Mouse (Mus musculus): ENCODE results near the gene Nr4a1. TPM values are rescaled to one million over a fixed set of nuclear protein-coding genes. Genes with fewer than 3 reads are reported as not detected.

The Nr4a1 gene
- polyA plus RNA-seq, 1 experiment from 2014 or later = 0.68 TPM

DNA sequence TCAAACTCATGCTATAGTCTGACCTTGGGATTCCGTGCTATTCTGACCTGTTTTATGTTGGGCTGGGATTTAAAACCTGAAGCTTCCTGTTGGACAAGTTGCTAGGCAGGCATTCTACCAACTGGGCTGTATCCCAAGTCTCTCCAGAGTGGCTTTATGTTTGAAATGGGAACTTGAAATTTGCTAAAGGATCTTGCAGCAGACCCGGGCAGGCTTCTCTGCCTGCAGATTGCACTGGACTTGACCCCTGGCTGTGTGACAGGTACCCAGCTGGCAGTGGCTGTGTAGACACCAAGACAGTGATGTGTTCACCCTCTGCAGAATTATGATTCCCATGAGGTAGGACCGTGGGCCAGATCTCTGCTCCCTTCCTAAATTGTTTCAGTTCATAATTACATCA lies 37.9 kb downstream of the Nr4a1 start:
- H3K4me1 ChIP-seq (replicated peaks) = no peaks in the 10 kb centered on the region
- ATAC-seq (ENCODE audit: insufficient read depth) = no peak
- H3K36me3 ChIP-seq (replicated peaks) = peaks cover 49% of the 10 kb centered on the region
- WGBS (ENCODE audit: insufficient replicate concordance) = 64% methylated on average over 3 of the region's 3 CpGs
- H3K4me3 ChIP-seq (replicated peaks) = no peak overlapping the region
- no peak overlapping the region for H3K9ac ChIP-seq
- no peaks in the 10 kb centered on the region for H3K27me3 ChIP-seq
- H3K4me2 ChIP-seq = no peak overlapping the region
- no peaks in the 10 kb centered on the region for H3K9me3 ChIP-seq (replicated peaks)
- no peak overlapping the region for H3K27ac ChIP-seq (replicated peaks)

DNA sequence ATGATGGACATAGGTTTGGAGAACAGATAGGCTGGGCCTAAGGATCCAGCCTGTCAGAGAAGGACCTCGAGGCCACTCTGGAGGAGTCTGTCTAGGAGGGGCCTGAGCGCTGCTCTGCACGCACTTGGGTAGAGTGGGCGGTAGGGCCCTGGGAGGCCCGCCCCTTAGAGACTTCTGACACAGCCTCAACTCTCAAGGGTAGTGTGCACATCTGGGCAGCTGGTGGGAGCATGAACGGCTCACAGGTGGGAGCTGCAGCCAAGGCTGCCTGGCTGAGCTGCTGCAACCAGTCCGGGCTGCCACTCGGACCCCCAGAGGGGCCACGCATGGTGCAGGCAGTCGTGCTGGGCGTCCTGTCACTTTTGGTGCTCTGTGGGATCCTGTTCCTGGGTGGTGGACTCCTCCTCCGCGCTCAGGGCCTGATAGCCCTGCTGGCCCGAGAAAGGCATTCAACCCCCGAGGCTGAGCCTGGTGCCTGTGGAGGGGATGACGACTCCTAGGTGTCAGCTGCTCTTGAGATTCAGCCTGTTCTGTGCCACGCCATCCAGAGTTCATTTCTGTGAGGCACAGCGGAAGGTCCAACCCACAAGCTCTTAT lies 39.1 kb downstream of the Nr4a1 start, which contains the start of gene 6030408B16Rik:
Gene 6030408B16Rik, plus strand, starts transcription at position 188 of the 597 bp plus-strand sequence.
- no peak within 1 kb of the TSS for H3K9ac ChIP-seq
- no peaks in the 10 kb centered on the region for H3K9me3 ChIP-seq (replicated peaks)
- 62% methylated on average over 18 of the region's 18 CpGs for WGBS (ENCODE audit: insufficient replicate concordance)
- no peak within 1 kb of the TSS for H3K4me3 ChIP-seq (replicated peaks)
- H3K4me1 ChIP-seq (replicated peaks) = no peaks in the 10 kb centered on the region
- H3K27me3 ChIP-seq = no peaks in the 10 kb centered on the region
- peaks cover 38% of the 10 kb centered on the region for H3K36me3 ChIP-seq (replicated peaks)
- no peak within 1 kb of the TSS for H3K27ac ChIP-seq (replicated peaks)
- H3K4me2 ChIP-seq = no peak within 1 kb of the TSS
- 0 out of 2 replicates have a peak, but pooled peaks have one; percentile 10 for ATAC-seq (ENCODE audit: insufficient read depth)

- ATAC-seq (ENCODE audit: insufficient read depth) = no peak
- no peak overlapping the region for H3K4me3 ChIP-seq (replicated peaks)
- H3K4me2 ChIP-seq = no peak overlapping the region
These were observed 40.2 kb downstream of the Nr4a1 start for GRCm38 (mm10) chr15:101294028-101294894.

DNA sequence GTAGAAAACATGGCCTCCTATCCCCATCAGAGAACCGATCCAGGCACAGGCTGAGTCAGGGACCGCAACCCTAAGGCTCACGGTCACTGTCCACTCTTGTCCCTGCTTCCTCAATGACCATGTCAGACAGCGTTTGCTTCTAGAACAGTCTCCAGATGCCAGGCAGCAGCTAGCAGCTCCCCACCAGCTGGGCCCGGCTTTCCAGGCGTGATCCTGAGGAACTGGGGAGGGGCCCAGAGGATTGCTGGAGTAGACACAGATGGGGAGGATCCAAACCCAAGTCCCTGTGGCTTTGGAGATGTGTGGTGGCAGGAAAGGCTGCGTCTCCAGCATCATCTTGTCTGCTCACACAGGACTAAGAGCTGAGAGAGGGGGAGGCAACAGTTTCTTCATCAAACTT lies 41.0 kb downstream of the Nr4a1 start:
- WGBS (ENCODE audit: insufficient replicate concordance) = 69% methylated on average over 7 of the region's 7 CpGs
- peaks cover 18% of the 10 kb centered on the region for H3K36me3 ChIP-seq (replicated peaks)
- no peak overlapping the region for H3K4me3 ChIP-seq (replicated peaks)
- H3K27me3 ChIP-seq = no peaks in the 10 kb centered on the region
- H3K9me3 ChIP-seq (replicated peaks) = no peaks in the 10 kb centered on the region
- peaks cover 12% of the 10 kb centered on the region; the same call in 1 of the 2 replicates for H3K4me1 ChIP-seq (replicated peaks)
- H3K9ac ChIP-seq = no peak overlapping the region
- H3K4me2 ChIP-seq = no peak overlapping the region
- no peak overlapping the region for H3K27ac ChIP-seq (replicated peaks)
- no peak for ATAC-seq (ENCODE audit: insufficient read depth)

More at GRCm38 (mm10) chr15:101294028-101294894, 40.2 kb downstream of the Nr4a1 start:
- Histone ChIP-seq H3K27ac (replicated peaks) (no peak overlapping the region), H3K9me3 (replicated peaks) (no peaks in the 10 kb centered on the region), H3K27me3 (no peaks in the 10 kb centered on the region), H3K36me3 (replicated peaks) (peaks cover 27% of the 10 kb centered on the region), H3K9ac (no peak overlapping the region), H3K4me1 (replicated peaks) (0 out of 2 replicates have a peak, but pooled peaks cover 3% of the 10 kb centered on the region)
- 60% methylated on average over 16 of the region's 16 CpGs for WGBS (ENCODE audit: insufficient replicate concordance)

DNA sequence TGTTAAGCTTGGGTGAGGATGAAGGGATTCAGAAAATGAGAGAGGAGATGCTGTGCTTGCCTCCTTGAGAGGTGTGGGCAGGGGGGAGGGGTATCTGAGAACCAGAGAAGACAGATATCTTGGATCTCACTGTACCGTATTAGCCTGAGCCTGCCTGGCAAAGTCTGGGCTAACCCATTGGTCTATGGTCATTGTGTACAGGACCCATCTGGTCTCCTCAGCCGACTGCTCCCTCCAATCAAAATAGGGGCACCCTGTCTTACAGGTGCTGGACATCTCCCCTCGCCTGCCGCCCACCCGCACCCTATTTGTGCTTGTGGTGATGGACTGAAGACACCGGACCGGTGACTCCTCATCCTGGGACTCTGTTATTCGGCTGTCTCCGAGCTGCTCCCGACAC lies 41.5 kb downstream of the Nr4a1 start:
- Histone ChIP-seq H3K4me1 (replicated peaks) (peaks cover 12% of the 10 kb centered on the region; the same call in 1 of the 2 replicates), H3K4me3 (replicated peaks) (no peak overlapping the region), H3K27ac (replicated peaks) (no peak overlapping the region), H3K36me3 (replicated peaks) (peaks cover 13% of the 10 kb centered on the region), H3K27me3 (no peaks in the 10 kb centered on the region), H3K9ac (no peak overlapping the region), H3K4me2 (no peak overlapping the region), H3K9me3 (replicated peaks) (no peaks in the 10 kb centered on the region)
- 70% methylated on average over 10 of the region's 10 CpGs for WGBS (ENCODE audit: insufficient replicate concordance)
- ATAC-seq (ENCODE audit: insufficient read depth) = no peak

DNA sequence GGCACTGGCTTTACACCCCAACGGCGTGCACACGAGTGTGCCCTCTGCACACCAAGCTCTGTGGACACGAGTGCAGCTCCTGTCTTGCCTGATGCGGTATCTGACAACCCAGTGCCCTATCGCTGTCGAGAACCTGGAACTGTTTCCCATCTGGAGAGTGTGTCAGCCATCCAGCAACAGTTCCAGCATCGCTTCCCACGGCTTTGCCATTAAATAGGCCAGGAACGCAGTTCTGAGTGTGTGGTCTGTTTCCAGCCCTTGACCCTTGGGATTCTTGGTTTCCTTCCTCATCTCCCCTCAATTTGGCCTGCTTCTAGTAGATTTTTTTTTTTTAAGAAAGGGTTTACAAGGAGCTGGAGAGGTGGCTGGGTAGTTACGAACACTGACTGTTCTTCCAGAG lies 42.0 kb downstream of the Nr4a1 start:
- Histone ChIP-seq H3K9me3 (replicated peaks) (no peaks in the 10 kb centered on the region), H3K9ac (no peak overlapping the region), H3K4me3 (replicated peaks) (no peak overlapping the region), H3K36me3 (replicated peaks) (peaks cover 8% of the 10 kb centered on the region), H3K4me1 (replicated peaks) (peaks cover 12% of the 10 kb centered on the region; the same call in 1 of the 2 replicates), H3K4me2 (no peak overlapping the region), H3K27ac (replicated peaks) (no peak overlapping the region), H3K27me3 (no peaks in the 10 kb centered on the region)
- WGBS (ENCODE audit: insufficient replicate concordance) = 72% methylated on average over 11 of the region's 11 CpGs
- ATAC-seq (ENCODE audit: insufficient read depth) = no peak

DNA sequence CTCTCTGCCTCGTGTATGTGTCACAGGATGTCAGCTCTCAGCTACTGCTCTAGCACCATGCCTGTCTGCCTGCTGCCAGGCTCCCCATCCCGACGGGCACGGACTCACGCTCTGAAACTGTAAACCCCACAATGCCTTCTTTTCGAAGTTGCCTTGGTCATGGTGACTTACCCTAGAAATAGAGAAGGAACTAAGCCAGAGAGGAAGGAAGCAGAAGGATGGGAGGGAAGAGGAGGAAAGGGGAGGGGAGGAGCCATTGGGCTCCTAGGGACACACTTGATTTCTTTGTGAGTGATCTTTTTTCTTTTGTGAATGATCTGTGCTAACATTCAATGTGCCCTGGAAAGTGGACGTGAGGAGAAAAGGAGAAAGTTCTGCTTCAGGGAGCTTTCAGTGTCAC lies 43.9 kb downstream of the Nr4a1 start:
- H3K27me3 ChIP-seq = no peaks in the 10 kb centered on the region
- WGBS (ENCODE audit: insufficient replicate concordance) = 14% methylated on average over 7 of the region's 7 CpGs
- H3K36me3 ChIP-seq (replicated peaks) = no peaks in the 10 kb centered on the region
- no peak overlapping the region for H3K9ac ChIP-seq
- peak overlapping the region; percentile 25; the same call in 1 of the 2 replicates for H3K4me2 ChIP-seq
- no peak overlapping the region for H3K4me3 ChIP-seq (replicated peaks)
- no peak for ATAC-seq (ENCODE audit: insufficient read depth)
- H3K4me1 ChIP-seq (replicated peaks) = peaks cover 12% of the 10 kb centered on the region; the same call in 1 of the 2 replicates
- H3K9me3 ChIP-seq (replicated peaks) = no peaks in the 10 kb centered on the region
- no peak overlapping the region for H3K27ac ChIP-seq (replicated peaks)

- no peak overlapping the region for H3K27ac ChIP-seq (replicated peaks)
- H3K9ac ChIP-seq = no peak overlapping the region
- WGBS (ENCODE audit: insufficient replicate concordance) = 25% methylated on average over 7 of the region's 7 CpGs
- H3K36me3 ChIP-seq (replicated peaks) = no peaks in the 10 kb centered on the region
- H3K4me3 ChIP-seq (replicated peaks) = no peak overlapping the region
- H3K4me2 ChIP-seq = peak overlapping the region; percentile 25; the same call in 1 of the 2 replicates
- H3K4me1 ChIP-seq (replicated peaks) = peaks cover 12% of the 10 kb centered on the region; the same call in 1 of the 2 replicates
- H3K9me3 ChIP-seq (replicated peaks) = no peaks in the 10 kb centered on the region
- ATAC-seq (ENCODE audit: insufficient read depth) = no peak
- no peaks in the 10 kb centered on the region for H3K27me3 ChIP-seq
These were observed 44.5 kb downstream of the Nr4a1 start for GRCm38 (mm10) chr15:101298550-101298949.

DNA sequence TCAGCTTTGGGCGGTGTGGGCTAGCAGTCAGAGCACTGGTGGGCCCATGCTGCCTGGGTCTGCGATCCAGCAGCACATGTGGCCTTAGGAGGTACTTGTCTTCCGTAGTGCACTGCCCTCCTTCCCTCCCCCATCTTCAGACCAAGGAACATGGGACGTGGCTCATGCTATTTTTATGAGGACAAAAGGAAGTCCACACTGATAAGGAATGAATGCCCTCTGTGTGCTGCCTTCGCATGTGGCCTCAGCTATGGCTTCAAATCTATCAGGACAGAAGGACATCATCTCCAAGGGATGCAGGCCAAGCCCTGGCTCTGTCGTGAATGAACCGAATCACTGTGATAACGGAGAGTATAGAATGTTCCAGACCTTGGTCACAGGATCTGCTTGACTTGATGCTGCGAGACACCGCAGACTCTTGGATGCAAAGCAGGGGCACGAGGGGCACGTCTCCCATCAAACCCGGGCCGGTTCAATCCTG lies 45.5 kb downstream of the Nr4a1 start:
- Histone ChIP-seq H3K27ac (replicated peaks) (no peak overlapping the region), H3K4me1 (replicated peaks) (peaks cover 12% of the 10 kb centered on the region; the same call in 1 of the 2 replicates), H3K9ac (no peak overlapping the region), H3K4me3 (replicated peaks) (no peak overlapping the region), H3K4me2 (no peak overlapping the region), H3K36me3 (replicated peaks) (no peaks in the 10 kb centered on the region), H3K9me3 (replicated peaks) (no peaks in the 10 kb centered on the region), H3K27me3 (no peaks in the 10 kb centered on the region)
- WGBS (ENCODE audit: insufficient replicate concordance) = 53% methylated on average over 14 of the region's 14 CpGs
- peak; percentile 44; the same call in 1 of the 2 replicates for ATAC-seq (ENCODE audit: insufficient read depth)

DNA sequence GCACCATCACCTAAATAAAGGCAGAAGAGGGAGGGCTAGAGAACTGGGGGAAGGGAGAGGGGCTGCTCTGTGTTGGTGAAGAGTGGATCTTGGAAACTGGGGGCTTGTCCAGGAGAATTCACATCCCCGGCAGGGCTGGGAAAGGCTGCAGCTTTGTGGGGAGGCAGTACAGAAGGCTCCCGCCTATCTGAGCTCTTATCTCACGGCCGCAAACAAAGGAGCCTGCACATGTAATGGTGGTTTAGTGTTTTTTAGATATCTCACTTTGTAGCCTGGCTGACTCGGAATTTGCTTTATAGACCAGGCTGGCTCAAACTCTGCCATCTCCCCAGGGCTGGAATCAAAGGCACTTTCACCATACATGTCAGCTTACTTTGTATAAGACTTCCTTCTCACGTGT lies 46.1 kb downstream of the Nr4a1 start:
- ATAC-seq (ENCODE audit: insufficient read depth) = no peak
- no peaks in the 10 kb centered on the region for H3K27me3 ChIP-seq
- H3K4me1 ChIP-seq (replicated peaks) = peaks cover 12% of the 10 kb centered on the region; the same call in 1 of the 2 replicates
- no peaks in the 10 kb centered on the region for H3K36me3 ChIP-seq (replicated peaks)
- no peak overlapping the region for H3K4me2 ChIP-seq
- no peak overlapping the region for H3K4me3 ChIP-seq (replicated peaks)
- H3K9ac ChIP-seq = no peak overlapping the region
- H3K27ac ChIP-seq (replicated peaks) = no peak overlapping the region
- 7% methylated on average over 6 of the region's 6 CpGs for WGBS (ENCODE audit: insufficient replicate concordance)
- no peaks in the 10 kb centered on the region for H3K9me3 ChIP-seq (replicated peaks)

- Histone ChIP-seq H3K36me3 (replicated peaks) (no peaks in the 10 kb centered on the region), H3K9me3 (replicated peaks) (no peaks in the 10 kb centered on the region), H3K4me1 (replicated peaks) (peaks cover 12% of the 10 kb centered on the region; the same call in 1 of the 2 replicates), H3K4me2 (no peak overlapping the region), H3K27ac (replicated peaks) (no peak overlapping the region), H3K9ac (no peak overlapping the region), H3K27me3 (no peaks in the 10 kb centered on the region), H3K4me3 (replicated peaks) (no peak overlapping the region)
- ATAC-seq (ENCODE audit: insufficient read depth) = no peak
- 67% methylated on average over 3 of the region's 3 CpGs for WGBS (ENCODE audit: insufficient replicate concordance)
These were observed 48.1 kb downstream of the Nr4a1 start for GRCm38 (mm10) chr15:101302201-101302600.

Data from liver, embryonic 15.5 days (tissue).